Mouse (Mus musculus): ENCODE results near the gene Colgalt2. TPM values are rescaled to one million over a fixed set of nuclear protein-coding genes. Genes with fewer than 3 reads are reported as not detected.

Gene Colgalt2
- polyA plus RNA-seq, 1 experiment, result 1.1 TPM

- TF ChIP-seq POLR2A (IDR thresholded peaks at IDR 0.05; ENCODE audit: control insufficient read depth, extremely low read depth, insufficient read depth, low read length, poor library complexity) (no peak), CTCF (IDR thresholded peaks at IDR 0.05; ENCODE audit: borderline replicate concordance, control insufficient read depth, extremely low read depth, insufficient read depth, low read length, poor library complexity) (no peak)
- H3K27me3 ChIP-seq (ENCODE audit: control insufficient read depth, insufficient read depth, low read length), result no peaks in the 10 kb centered on the region
- H3K36me3 ChIP-seq (ENCODE audit: control insufficient read depth, insufficient read depth, low read length), result no peaks in the 10 kb centered on the region
- 85% methylated on average over 7 of the region's 7 CpGs for WGBS
- H3K27ac ChIP-seq (ENCODE audit: control insufficient read depth, insufficient read depth, low read length), result no peak overlapping the region
- no peak for DNase-seq
- peaks cover 5% of the 10 kb centered on the region; the same call in 1 of the 2 replicates for H3K4me1 ChIP-seq (replicated peaks; ENCODE audit: control insufficient read depth, insufficient read depth, low read length)
- H3K4me3 ChIP-seq (ENCODE audit: control insufficient read depth, insufficient read depth, low read length), result no peak overlapping the region
Measured at GRCm38 (mm10) chr1:152462348-152462747, 62.7 kb downstream of the Colgalt2 start.

- Histone ChIP-seq H3K27me3 (ENCODE audit: control insufficient read depth, insufficient read depth, low read length) (no peaks in the 10 kb centered on the region), H3K36me3 (ENCODE audit: control insufficient read depth, insufficient read depth, low read length) (no peaks in the 10 kb centered on the region), H3K27ac (ENCODE audit: control insufficient read depth, insufficient read depth, low read length) (no peak overlapping the region), H3K4me3 (ENCODE audit: control insufficient read depth, insufficient read depth, low read length) (no peak overlapping the region), H3K4me1 (replicated peaks; ENCODE audit: control insufficient read depth, insufficient read depth, low read length) (no peaks in the 10 kb centered on the region)
- TF ChIP-seq CTCF (IDR thresholded peaks at IDR 0.05; ENCODE audit: borderline replicate concordance, control insufficient read depth, extremely low read depth, insufficient read depth, low read length, poor library complexity), result no peak
- no peak for TF ChIP-seq POLR2A (IDR thresholded peaks at IDR 0.05; ENCODE audit: control insufficient read depth, extremely low read depth, insufficient read depth, low read length, poor library complexity)
- 69% methylated on average over 3 of the region's 3 CpGs for WGBS
- DNase-seq, result no peak
Measured at GRCm38 (mm10) chr1:152466280-152466679, 66.7 kb downstream of the Colgalt2 start.

GRCm38 (mm10) chr1:152468443-152468842, 68.8 kb downstream of the Colgalt2 start:
- Histone ChIP-seq H3K4me3 (ENCODE audit: control insufficient read depth, insufficient read depth, low read length) (no peak overlapping the region), H3K27me3 (ENCODE audit: control insufficient read depth, insufficient read depth, low read length) (no peaks in the 10 kb centered on the region), H3K36me3 (ENCODE audit: control insufficient read depth, insufficient read depth, low read length) (no peaks in the 10 kb centered on the region), H3K27ac (ENCODE audit: control insufficient read depth, insufficient read depth, low read length) (no peak overlapping the region), H3K4me1 (replicated peaks; ENCODE audit: control insufficient read depth, insufficient read depth, low read length) (no peaks in the 10 kb centered on the region)
- TF ChIP-seq CTCF (IDR thresholded peaks at IDR 0.05; ENCODE audit: borderline replicate concordance, control insufficient read depth, extremely low read depth, insufficient read depth, low read length, poor library complexity), result no peak
- TF ChIP-seq POLR2A (IDR thresholded peaks at IDR 0.05; ENCODE audit: control insufficient read depth, extremely low read depth, insufficient read depth, low read length, poor library complexity), result no peak
- DNase-seq, result no peak
- WGBS, result 95% methylated on average over 9 of the region's 9 CpGs

- WGBS, result 83% methylated on average over 4 of the region's 4 CpGs
Measured at GRCm38 (mm10) chr1:152476126-152476525, 76.5 kb downstream of the Colgalt2 start.

GRCm38 (mm10) chr1:152490842-152491241, 91.2 kb downstream of the Colgalt2 start:
- WGBS, result 95% methylated on average over 1 of the region's 1 CpGs
- H3K27ac ChIP-seq (ENCODE audit: control insufficient read depth, insufficient read depth, low read length), result no peak overlapping the region
- no peak overlapping the region for H3K4me3 ChIP-seq (ENCODE audit: control insufficient read depth, insufficient read depth, low read length)
- no peaks in the 10 kb centered on the region for H3K36me3 ChIP-seq (ENCODE audit: control insufficient read depth, insufficient read depth, low read length)
- no peaks in the 10 kb centered on the region for H3K27me3 ChIP-seq (ENCODE audit: control insufficient read depth, insufficient read depth, low read length)
- TF ChIP-seq CTCF (IDR thresholded peaks at IDR 0.05; ENCODE audit: borderline replicate concordance, control insufficient read depth, extremely low read depth, insufficient read depth, low read length, poor library complexity), result no peak
- TF ChIP-seq POLR2A (IDR thresholded peaks at IDR 0.05; ENCODE audit: control insufficient read depth, extremely low read depth, insufficient read depth, low read length, poor library complexity), result no peak
- no peaks in the 10 kb centered on the region for H3K4me1 ChIP-seq (replicated peaks; ENCODE audit: control insufficient read depth, insufficient read depth, low read length)
- no peak for DNase-seq

More at GRCm38 (mm10) chr1:152476126-152476525, 76.5 kb downstream of the Colgalt2 start:
- TF ChIP-seq CTCF (IDR thresholded peaks at IDR 0.05; ENCODE audit: borderline replicate concordance, control insufficient read depth, extremely low read depth, insufficient read depth, low read length, poor library complexity) (no peak), POLR2A (IDR thresholded peaks at IDR 0.05; ENCODE audit: control insufficient read depth, extremely low read depth, insufficient read depth, low read length, poor library complexity) (no peak)
- H3K4me3 ChIP-seq (ENCODE audit: control insufficient read depth, insufficient read depth, low read length), result no peak overlapping the region
- H3K27me3 ChIP-seq (ENCODE audit: control insufficient read depth, insufficient read depth, low read length), result no peaks in the 10 kb centered on the region
- no peak overlapping the region for H3K27ac ChIP-seq (ENCODE audit: control insufficient read depth, insufficient read depth, low read length)
- H3K36me3 ChIP-seq (ENCODE audit: control insufficient read depth, insufficient read depth, low read length), result no peaks in the 10 kb centered on the region
- H3K4me1 ChIP-seq (replicated peaks; ENCODE audit: control insufficient read depth, insufficient read depth, low read length), result no peaks in the 10 kb centered on the region
- no peak for DNase-seq

GRCm38 (mm10) chr1:152492258-152492657, 92.6 kb downstream of the Colgalt2 start:
- TF ChIP-seq POLR2A (IDR thresholded peaks at IDR 0.05; ENCODE audit: control insufficient read depth, extremely low read depth, insufficient read depth, low read length, poor library complexity), result no peak
- TF ChIP-seq CTCF (IDR thresholded peaks at IDR 0.05; ENCODE audit: borderline replicate concordance, control insufficient read depth, extremely low read depth, insufficient read depth, low read length, poor library complexity), result no peak
- Histone ChIP-seq H3K27ac (ENCODE audit: control insufficient read depth, insufficient read depth, low read length) (no peak overlapping the region), H3K4me1 (replicated peaks; ENCODE audit: control insufficient read depth, insufficient read depth, low read length) (no peaks in the 10 kb centered on the region), H3K4me3 (ENCODE audit: control insufficient read depth, insufficient read depth, low read length) (no peak overlapping the region), H3K36me3 (ENCODE audit: control insufficient read depth, insufficient read depth, low read length) (no peaks in the 10 kb centered on the region), H3K27me3 (ENCODE audit: control insufficient read depth, insufficient read depth, low read length) (no peaks in the 10 kb centered on the region)
- 98% methylated on average over 1 of the region's 1 CpGs for WGBS
- no peak for DNase-seq

GRCm38 (mm10) chr1:152496831-152497230, 97.2 kb downstream of the Colgalt2 start:
- Histone ChIP-seq H3K27me3 (ENCODE audit: control insufficient read depth, insufficient read depth, low read length) (no peaks in the 10 kb centered on the region), H3K27ac (ENCODE audit: control insufficient read depth, insufficient read depth, low read length) (no peak overlapping the region), H3K4me3 (ENCODE audit: control insufficient read depth, insufficient read depth, low read length) (no peak overlapping the region)

More at GRCm38 (mm10) chr1:152496831-152497230, 97.2 kb downstream of the Colgalt2 start:
- no peak for DNase-seq
- peaks cover 3% of the 10 kb centered on the region; the same call in 1 of the 2 replicates for H3K4me1 ChIP-seq (replicated peaks; ENCODE audit: control insufficient read depth, insufficient read depth, low read length)
- no peak for TF ChIP-seq POLR2A (IDR thresholded peaks at IDR 0.05; ENCODE audit: control insufficient read depth, extremely low read depth, insufficient read depth, low read length, poor library complexity)
- no peak for TF ChIP-seq CTCF (IDR thresholded peaks at IDR 0.05; ENCODE audit: borderline replicate concordance, control insufficient read depth, extremely low read depth, insufficient read depth, low read length, poor library complexity)
- WGBS, result 63% methylated on average over 2 of the region's 2 CpGs
- no peaks in the 10 kb centered on the region for H3K36me3 ChIP-seq (ENCODE audit: control insufficient read depth, insufficient read depth, low read length)

All from thymus, adult 2 months (tissue).